In genomic region chr4:151104147-151104546, GRCm38 (mm10) we compare ENCODE assay signal across 19 mouse cellular contexts. TPM values are rescaled to one million over a fixed set of nuclear protein-coding genes. Genes with fewer than 3 reads are reported as not detected.
DNase-seq lines count a peak whose midpoint lies in the region; ATAC-seq lines count a peak whose summit lies in the region.
"Had no signal": no experiment of that assay in that cellular context is flagged by ENCODE, and none has a peak within 500 bp of the region (broad histone marks: within the 10 kb centered on the region; RNA-seq: fewer than 3 reads in every experiment).

No protein-coding gene starts in this region.

- H3K36me3 ChIP-seq in heart, embryonic 10.5 days, result no peaks in the 10 kb centered on the region
- H3K36me3 ChIP-seq in midbrain, embryonic 14.5 days (ENCODE audit: control insufficient read depth, insufficient read depth, low read length), result no peaks in the 10 kb centered on the region
- no peaks in the 10 kb centered on the region for H3K36me3 ChIP-seq in midbrain, embryonic 11.5 days (ENCODE audit: control insufficient read depth, insufficient read depth, low read length)
- H3K36me3 ChIP-seq in heart, embryonic 16.5 days (ENCODE audit: control insufficient read depth, insufficient read depth), result no peaks in the 10 kb centered on the region
- no peaks in the 10 kb centered on the region for H3K36me3 ChIP-seq in neural tube, embryonic 15.5 days
- H3K36me3 ChIP-seq: limb, embryonic 15.5 days had no signal

- H3K27me3 ChIP-seq in heart, embryonic 10.5 days (ENCODE audit: insufficient read depth, poor library complexity, severe bottlenecking), result peaks cover 20% of the 10 kb centered on the region
- no peaks in the 10 kb centered on the region for H3K27me3 ChIP-seq in midbrain, embryonic 14.5 days (ENCODE audit: control insufficient read depth, insufficient read depth, low read length)
- H3K27me3 ChIP-seq in midbrain, embryonic 11.5 days (ENCODE audit: control insufficient read depth, insufficient read depth, low read length), result no peaks in the 10 kb centered on the region
- H3K27me3 ChIP-seq in heart, embryonic 16.5 days (ENCODE audit: control insufficient read depth, insufficient read depth, low read length), result peaks cover 13% of the 10 kb centered on the region
- no peaks in the 10 kb centered on the region for H3K27me3 ChIP-seq in neural tube, embryonic 15.5 days (replicated peaks)
- H3K27me3 ChIP-seq: CH12.LX had no signal

- H3K27ac ChIP-seq in heart, embryonic 10.5 days, result peak overlapping the region; percentile 67; the same call in 1 of the 2 replicates
- H3K27ac ChIP-seq in midbrain, embryonic 14.5 days (replicated peaks; ENCODE audit: low read depth, low read length), result no peak overlapping the region
- H3K27ac ChIP-seq in midbrain, embryonic 11.5 days (ENCODE audit: low read depth, low read length), result no peak overlapping the region
- H3K27ac ChIP-seq in heart, embryonic 16.5 days (ENCODE audit: low read length), result peak overlapping the region; percentile 71
- H3K27ac ChIP-seq in neural tube, embryonic 15.5 days (replicated peaks), result no peak overlapping the region
- H3K27ac ChIP-seq: embryonic facial prominence, embryonic 10.5 days; gastrocnemius, adult 2 months; limb, embryonic 15.5 days had no signal

- no peaks in the 10 kb centered on the region for H3K9me3 ChIP-seq in heart, embryonic 10.5 days
- no peaks in the 10 kb centered on the region for H3K9me3 ChIP-seq in midbrain, embryonic 14.5 days (ENCODE audit: control insufficient read depth, low read length)
- H3K9me3 ChIP-seq in midbrain, embryonic 11.5 days (ENCODE audit: control insufficient read depth, low read length), result no peaks in the 10 kb centered on the region; the same call in 1 of the 2 replicates
- H3K9me3 ChIP-seq in heart, embryonic 16.5 days (replicated peaks; ENCODE audit: control insufficient read depth, low read length), result no peaks in the 10 kb centered on the region
- no peaks in the 10 kb centered on the region for H3K9me3 ChIP-seq in neural tube, embryonic 15.5 days (replicated peaks)
- H3K9me3 ChIP-seq: limb, embryonic 15.5 days had no signal

- peak overlapping the region; percentile 15; the same call in 1 of the 2 replicates for H3K4me2 ChIP-seq in midbrain, embryonic 14.5 days (ENCODE audit: low read length)
- H3K4me2 ChIP-seq in midbrain, embryonic 11.5 days, result no peak overlapping the region
- peak overlapping the region; percentile 52 for H3K4me2 ChIP-seq in heart, embryonic 16.5 days (ENCODE audit: low read depth, low read length)
- H3K4me2 ChIP-seq in neural tube, embryonic 15.5 days, result peak overlapping the region; percentile 7; the same call in 1 of the 2 replicates
- H3K4me2 ChIP-seq: limb, embryonic 15.5 days; lung, embryonic 14.5 days had no signal

- 64% methylated on average over 10 of the region's 10 CpGs for WGBS in heart, embryonic 10.5 days
- WGBS in midbrain, embryonic 14.5 days, result 92% methylated on average over 10 of the region's 10 CpGs
- whole genome bisulfite sequencing in midbrain, embryonic 11.5 days, result 92% methylated on average over 10 of the region's 10 CpGs
- WGBS in heart, embryonic 16.5 days, result 43% methylated on average over 10 of the region's 10 CpGs
- WGBS in neural tube, embryonic 15.5 days, result 87% methylated on average over 10 of the region's 10 CpGs

- peaks cover 54% of the 10 kb centered on the region for H3K4me1 ChIP-seq in heart, embryonic 10.5 days
- H3K4me1 ChIP-seq in midbrain, embryonic 14.5 days (ENCODE audit: control insufficient read depth, insufficient read depth, low read length), result peaks cover 38% of the 10 kb centered on the region
- H3K4me1 ChIP-seq in midbrain, embryonic 11.5 days (ENCODE audit: control insufficient read depth, insufficient read depth, low read length), result peaks cover 21% of the 10 kb centered on the region
- H3K4me1 ChIP-seq in heart, embryonic 16.5 days (ENCODE audit: control insufficient read depth, insufficient read depth, low read length), result peaks cover 31% of the 10 kb centered on the region
- H3K4me1 ChIP-seq in neural tube, embryonic 15.5 days, result peaks cover 70% of the 10 kb centered on the region

- H3K9ac ChIP-seq in midbrain, embryonic 14.5 days (replicated peaks; ENCODE audit: low read length), result no peak overlapping the region; the same call in 1 of the 2 replicates
- H3K9ac ChIP-seq in midbrain, embryonic 11.5 days (ENCODE audit: low read length), result no peak overlapping the region
- peak overlapping the region; percentile 43 for H3K9ac ChIP-seq in heart, embryonic 16.5 days (ENCODE audit: low read length)
- no peak overlapping the region for H3K9ac ChIP-seq in neural tube, embryonic 15.5 days (replicated peaks)
- H3K9ac ChIP-seq: limb, embryonic 15.5 days; lung, embryonic 14.5 days had no signal

- peak overlapping the region; percentile 12; the same call in 1 of the 2 replicates for H3K4me3 ChIP-seq in heart, embryonic 10.5 days
- H3K4me3 ChIP-seq in midbrain, embryonic 14.5 days (replicated peaks; ENCODE audit: low read depth, low read length), result no peak overlapping the region
- no peak overlapping the region for H3K4me3 ChIP-seq in midbrain, embryonic 11.5 days (ENCODE audit: low read depth, low read length)
- peak overlapping the region; percentile 19 for H3K4me3 ChIP-seq in heart, embryonic 16.5 days (ENCODE audit: low read length)
- no peak overlapping the region for H3K4me3 ChIP-seq in neural tube, embryonic 15.5 days (replicated peaks)
- H3K4me3 ChIP-seq: embryonic facial prominence, embryonic 10.5 days; gastrocnemius, adult 2 months; limb, embryonic 15.5 days; myocyte had no signal

- DNase-seq in heart, embryonic 10.5 days (ENCODE audit: low spot score), result no peak
- no peak for DNase-seq in heart, adult 9 months (ENCODE audit: low spot score in 2 of 2)
- DNase-seq in midbrain, embryonic 14.5 days, result no peak
- no peak for DNase-seq in midbrain, embryonic 11.5 days (ENCODE audit: low spot score, missing footprints)
- DNase-seq in adrenal gland, postnatal 36 days, result no peak
- DNase-seq: gastrocnemius, adult 2 months; kidney, adult 9 months; lung, embryonic 14.5 days; thymus, postnatal 36 days had no signal

- ATAC-seq in midbrain, embryonic 14.5 days (ENCODE audit: low FRiP score, low TSS enrichment), result no peak
- no peak for ATAC-seq in midbrain, embryonic 11.5 days (ENCODE audit: low FRiP score)
- no peak for ATAC-seq in heart, embryonic 16.5 days (replicated peaks; ENCODE audit: extremely low read depth, insufficient read depth, low FRiP score)
- no peak for ATAC-seq in neural tube, embryonic 15.5 days (ENCODE audit: low FRiP score)
- ATAC-seq: activated CD4-positive, CD25-positive, alpha-beta regulatory T cell, adult 4 months had no signal

RNA-seq across cellular contexts. Expression of gene Gm13090, which starts 14.8 kb away (rescaled TPM):
- not detected in 2 replicates for polyA plus RNA-seq in heart, embryonic 10.5 days (2016; fragmentation: Nextera tagmentation; extraction: Ambion mirVana)
- polyA plus RNA-seq in midbrain, embryonic 14.5 days (2014; fragmentation: Nextera tagmentation; extraction: Ambion mirVana), result 0.50 TPM in 1 of 2 replicates, not detected in the other
- not detected in 2 replicates for polyA plus RNA-seq in midbrain, embryonic 11.5 days (2014; fragmentation: Nextera tagmentation; extraction: Ambion mirVana)
- polyA plus RNA-seq in heart, embryonic 16.5 days (2015; fragmentation: Nextera tagmentation; extraction: Ambion mirVana), result 0.20 TPM in 1 of 2 replicates, not detected in the other
- polyA plus RNA-seq in neural tube, embryonic 15.5 days (2015; fragmentation: Nextera tagmentation; extraction: Ambion mirVana), result 0.34 TPM in 1 of 2 replicates, not detected in the other
- total RNA-seq in adrenal gland, postnatal 36 days (2021), result not detected
- total RNA-seq: CH12.LX; gastrocnemius, adult 2 months; left cerebral cortex, adult 8-10 months had no signal
- polyA plus RNA-seq: activated CD4-positive, CD25-positive, alpha-beta regulatory T cell, adult 4 months; embryonic facial prominence, embryonic 10.5 days; large intestine, adult 2 months; limb, embryonic 15.5 days; lung, embryonic 14.5 days; myocyte; stomach, embryonic 16.5 days had no signal

RNA-seq across cellular contexts. Expression of gene Vamp3, which starts 46.4 kb away (rescaled TPM):
- polyA plus RNA-seq in heart, embryonic 10.5 days (2016; fragmentation: Nextera tagmentation; extraction: Ambion mirVana), result 105 and 113 TPM in 2 replicates
- polyA plus RNA-seq in midbrain, embryonic 14.5 days (2014; fragmentation: Nextera tagmentation; extraction: Ambion mirVana), result 30.4 and 34.9 TPM in 2 replicates
- polyA plus RNA-seq in midbrain, embryonic 11.5 days (2014; fragmentation: Nextera tagmentation; extraction: Ambion mirVana), result 80.3 and 87.9 TPM in 2 replicates
- 101 and 106 TPM in 2 replicates for polyA plus RNA-seq in heart, embryonic 16.5 days (2015; fragmentation: Nextera tagmentation; extraction: Ambion mirVana)
- 46.1 and 57.9 TPM in 2 replicates for polyA plus RNA-seq in neural tube, embryonic 15.5 days (2015; fragmentation: Nextera tagmentation; extraction: Ambion mirVana)
- 10 to 100 TPM; 74.9 to 86.0 TPM for total RNA-seq in adrenal gland, postnatal 36 days (2021)

RNA-seq across cellular contexts. Expression of gene Per3, which starts 59.7 kb away (rescaled TPM):
- polyA plus RNA-seq in heart, embryonic 10.5 days (2016; fragmentation: Nextera tagmentation; extraction: Ambion mirVana), result 5.6 and 7.0 TPM in 2 replicates
- polyA plus RNA-seq in midbrain, embryonic 14.5 days (2014; fragmentation: Nextera tagmentation; extraction: Ambion mirVana), result 2.3 and 2.5 TPM in 2 replicates
- 3.9 and 5.2 TPM in 2 replicates for polyA plus RNA-seq in midbrain, embryonic 11.5 days (2014; fragmentation: Nextera tagmentation; extraction: Ambion mirVana)
- 6.8 and 6.9 TPM in 2 replicates for polyA plus RNA-seq in heart, embryonic 16.5 days (2015; fragmentation: Nextera tagmentation; extraction: Ambion mirVana)
- polyA plus RNA-seq in neural tube, embryonic 15.5 days (2015; fragmentation: Nextera tagmentation; extraction: Ambion mirVana), result 3.6 and 4.3 TPM in 2 replicates
- total RNA-seq in adrenal gland, postnatal 36 days (2021), result 10 to 100 TPM; 12.3 to 25.1 TPM

Comparison
In these comparisons a context has a peak if more than half of its experiments do, and no peak if none do; other contexts are left out.
1. H3K27ac ChIP-seq: peak in heart, embryonic 10.5 days (single experiment) and heart, embryonic 16.5 days (single experiment); none in midbrain, embryonic 14.5 days (single experiment), midbrain, embryonic 11.5 days (single experiment) and neural tube, embryonic 15.5 days (single experiment).
2. H3K4me3 ChIP-seq: peak in heart, embryonic 10.5 days (single experiment) and heart, embryonic 16.5 days (single experiment); none in midbrain, embryonic 14.5 days (single experiment), midbrain, embryonic 11.5 days (single experiment) and neural tube, embryonic 15.5 days (single experiment).